Comparison of ENCODE assay signal across 8 mouse cellular contexts in genomic region chr15:3581861-3582806, GRCm38 (mm10). TPM values are rescaled to one million over a fixed set of nuclear protein-coding genes. Genes with fewer than 3 reads are reported as not detected.
A peak's percentile ranks its signal among the peaks of the same experiment; 100 is the strongest.
DNase-seq lines count a peak whose midpoint lies in the region; ATAC-seq and TF ChIP-seq lines count a peak whose summit lies in the region.

No protein-coding gene starts in this region.

- peak overlapping the region; percentile 67 for H3K9ac ChIP-seq in lung, embryonic 14.5 days

- 8% methylated on average over 34 of the region's 34 CpGs for WGBS in hindbrain, embryonic 10.5 days
- WGBS in lung, embryonic 14.5 days, result 2% methylated on average over 34 of the region's 34 CpGs

- H3K4me3 ChIP-seq in hindbrain, embryonic 10.5 days, result peak overlapping the region; percentile 72
- peak overlapping the region; percentile 62 for H3K4me3 ChIP-seq in lung, embryonic 14.5 days (ENCODE audit: low read depth, low read length)

- TF ChIP-seq CTCF in lung, embryonic 14.5 days (IDR thresholded peaks at IDR 0.05; ENCODE audit: low read depth), result no peak

- no peaks in the 10 kb centered on the region for H3K27me3 ChIP-seq in hindbrain, embryonic 10.5 days (ENCODE audit: insufficient read depth, poor library complexity, severe bottlenecking)
- H3K27me3 ChIP-seq in lung, embryonic 14.5 days (ENCODE audit: insufficient read depth, low read length), result no peaks in the 10 kb centered on the region

- H3K27ac ChIP-seq in hindbrain, embryonic 10.5 days, result peak overlapping the region; percentile 79
- peak overlapping the region; percentile 93 for H3K27ac ChIP-seq in lung, embryonic 14.5 days (ENCODE audit: low read depth)

- peak; percentile 60 for DNase-seq in NIH3T3 (ENCODE audit: low read depth)
- peak; percentile 31 for DNase-seq in cerebellum, adult 9-11 months
- DNase-seq in frontal cortex, postnatal 14 days (ENCODE audit: low spot score in 2 of 2), result peak; percentile 19 to 30
- peak; percentile 70 for DNase-seq in hindbrain, embryonic 10.5 days (ENCODE audit: low spot score)
- DNase-seq in layer of hippocampus, postnatal 10 days (ENCODE audit: low spot score in 2 of 2), result peak; percentile 34 to 52
- DNase-seq in lung, embryonic 14.5 days, result peak; percentile 64
- peak; percentile 41 for DNase-seq in ovary, postnatal 10 days (ENCODE audit: low spot score)
- no peak for DNase-seq in B cell, adult 2 months

- H3K4me1 ChIP-seq in hindbrain, embryonic 10.5 days (replicated peaks), result no peaks in the 10 kb centered on the region; the same call in 1 of the 2 replicates
- peaks cover 27% of the 10 kb centered on the region for H3K4me1 ChIP-seq in lung, embryonic 14.5 days (ENCODE audit: insufficient read depth)

- H3K9me3 ChIP-seq in hindbrain, embryonic 10.5 days, result no peaks in the 10 kb centered on the region
- no peaks in the 10 kb centered on the region for H3K9me3 ChIP-seq in lung, embryonic 14.5 days (ENCODE audit: low read depth, low read length)

- H3K36me3 ChIP-seq in hindbrain, embryonic 10.5 days, result no peaks in the 10 kb centered on the region
- no peaks in the 10 kb centered on the region for H3K36me3 ChIP-seq in lung, embryonic 14.5 days (ENCODE audit: insufficient read depth)

- ATAC-seq in lung, embryonic 14.5 days (ENCODE audit: insufficient read depth), result peak; percentile 19

- H3K4me2 ChIP-seq in lung, embryonic 14.5 days, result peak overlapping the region; percentile 69

RNA-seq across cellular contexts. Expression of gene Ghr, which starts 1.2 kb away (rescaled TPM):
- polyA plus RNA-seq in hindbrain, embryonic 10.5 days (2016; fragmentation: Nextera tagmentation; extraction: Ambion mirVana), result 10.4 and 13.5 TPM in 2 replicates
- 10 to 100 TPM; 10.1 to 10.2 TPM for total RNA-seq in layer of hippocampus, postnatal 10 days (2021)
- polyA plus RNA-seq in lung, embryonic 14.5 days (2014; fragmentation: Nextera tagmentation; extraction: Ambion mirVana), result 133 and 139 TPM in 2 replicates

Comparison
In these comparisons a context has a peak if more than half of its experiments do, and no peak if none do; other contexts are left out.
1. DNase-seq: peak in NIH3T3 (single experiment), cerebellum, adult 9-11 months (single experiment), frontal cortex, postnatal 14 days (2 of 2), hindbrain, embryonic 10.5 days (single experiment), layer of hippocampus, postnatal 10 days (2 of 2), lung, embryonic 14.5 days (single experiment) and ovary, postnatal 10 days (single experiment); none in B cell, adult 2 months (0 of 2).